ENCODE assay signal across 9 mouse cellular contexts in the genomic region with DNA sequence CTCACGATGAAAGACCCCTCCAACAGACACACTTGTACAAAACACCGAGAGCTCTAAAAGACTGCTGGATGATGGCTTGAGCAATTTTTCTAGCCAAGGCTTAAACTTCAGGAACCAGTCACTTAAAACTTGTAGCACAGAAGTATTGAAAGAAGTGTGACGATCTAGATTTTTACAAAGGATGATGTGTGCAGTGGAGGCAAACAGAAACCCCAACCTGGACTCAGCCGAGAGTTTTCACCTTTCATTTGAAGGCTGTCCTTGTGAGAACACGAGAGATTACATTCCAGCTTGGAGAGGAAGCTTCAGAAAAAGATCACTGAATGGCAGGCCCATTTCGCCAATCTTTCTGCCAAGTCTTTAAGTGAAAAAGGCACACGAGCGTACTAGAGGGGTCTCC. TPM values are rescaled to one million over a fixed set of nuclear protein-coding genes. Genes with fewer than 3 reads are reported as not detected.
A peak's percentile ranks its signal among the peaks of the same experiment; 100 is the strongest.
DNase-seq lines count a peak whose midpoint lies in the region; ATAC-seq and TF ChIP-seq lines count a peak whose summit lies in the region.
"Had no signal": no experiment of that assay in that cellular context is flagged by ENCODE, and none has a peak within 500 bp of the region (broad histone marks: within the 10 kb centered on the region; RNA-seq: fewer than 3 reads in every experiment).

No protein-coding gene starts in this region.

- H3K27me3 ChIP-seq in heart, embryonic 14.5 days (ENCODE audit: control insufficient read depth, insufficient read depth, low read length): no peaks in the 10 kb centered on the region
- H3K27me3 ChIP-seq in forebrain, embryonic 16.5 days (replicated peaks; ENCODE audit: control insufficient read depth, insufficient read depth, low read length): no peaks in the 10 kb centered on the region
- H3K27me3 ChIP-seq in liver, embryonic 16.5 days (ENCODE audit: control insufficient read depth, insufficient read depth, low read depth, low read length): no peaks in the 10 kb centered on the region
- H3K27me3 ChIP-seq: CH12.LX had no signal

- WGBS in heart, embryonic 14.5 days: 40% methylated on average over 8 of the region's 8 CpGs
- WGBS in forebrain, embryonic 16.5 days: 42% methylated on average over 8 of the region's 8 CpGs
- WGBS in liver, embryonic 16.5 days (ENCODE audit: insufficient replicate concordance): 43% methylated on average over 8 of the region's 8 CpGs

- H3K9me3 ChIP-seq in heart, embryonic 14.5 days (ENCODE audit: control insufficient read depth, low read length): no peaks in the 10 kb centered on the region
- no peaks in the 10 kb centered on the region for H3K9me3 ChIP-seq in ES-E14 (ENCODE audit: control insufficient read depth, insufficient read depth, low read depth, low read length)
- no peaks in the 10 kb centered on the region for H3K9me3 ChIP-seq in forebrain, embryonic 16.5 days (ENCODE audit: control insufficient read depth, low read length)
- no peaks in the 10 kb centered on the region for H3K9me3 ChIP-seq in liver, embryonic 16.5 days (replicated peaks; ENCODE audit: control insufficient read depth, low read length)

- peaks cover 0 to 7% of the 10 kb centered on the region in 2 experiments; a peak in 3 of 4 replicates for H3K4me1 ChIP-seq in heart, embryonic 14.5 days (ENCODE audit: control insufficient read depth in 2 of 2, insufficient read depth in 2 of 2, low read length in 2 of 2)
- no peaks in the 10 kb centered on the region for H3K4me1 ChIP-seq in ES-E14 (ENCODE audit: control insufficient read depth in 2 of 2, insufficient read depth in 2 of 2, low read length in 2 of 2, poor library complexity in 1 of 2)
- H3K4me1 ChIP-seq in forebrain, embryonic 16.5 days (replicated peaks; ENCODE audit: control insufficient read depth, insufficient read depth, low read length): peaks cover 12% of the 10 kb centered on the region
- peaks cover 7% of the 10 kb centered on the region for H3K4me1 ChIP-seq in liver, embryonic 16.5 days (ENCODE audit: control insufficient read depth, low read depth, low read length)

- peak overlapping the region; percentile 78 for H3K4me2 ChIP-seq in heart, embryonic 14.5 days (ENCODE audit: low read length)
- peak overlapping the region; percentile 78 for H3K4me2 ChIP-seq in forebrain, embryonic 16.5 days (ENCODE audit: low read length)
- H3K4me2 ChIP-seq in liver, embryonic 16.5 days (ENCODE audit: low read depth, low read length): peak overlapping the region; percentile 76

- ATAC-seq in heart, embryonic 14.5 days (ENCODE audit: insufficient number of reproducible peaks, insufficient read depth, low FRiP score, low read depth): no peak
- ATAC-seq in forebrain, embryonic 16.5 days: no peak
- ATAC-seq in liver, embryonic 16.5 days (ENCODE audit: low read depth): no peak

- peak overlapping the region; percentile 71 to 84 for H3K27ac ChIP-seq in heart, embryonic 14.5 days (replicated peaks in 1 of 2; ENCODE audit: control insufficient read depth in 1 of 2, insufficient read depth in 1 of 2, low read depth in 2 of 2, low read length in 2 of 2)
- no peak overlapping the region for H3K27ac ChIP-seq in ES-E14 (ENCODE audit: insufficient read depth, low read depth, low read length, poor library complexity, severe bottlenecking)
- peak overlapping the region; percentile 57 for H3K27ac ChIP-seq in forebrain, embryonic 16.5 days (ENCODE audit: low read length)
- no peak overlapping the region for H3K27ac ChIP-seq in liver, embryonic 16.5 days (ENCODE audit: low read length)

- H3K4me3 ChIP-seq in heart, embryonic 14.5 days (ENCODE audit: control insufficient read depth in 1 of 2, insufficient read depth in 1 of 2, low read depth in 1 of 2, low read length in 2 of 2): peak overlapping the region; percentile 61 to 82
- peak overlapping the region; percentile 79 to 87 for H3K4me3 ChIP-seq in ES-E14 (ENCODE audit: insufficient read depth in 1 of 2, low read depth in 1 of 2, low read length in 2 of 2, poor library complexity in 1 of 2, severe bottlenecking in 1 of 2)
- H3K4me3 ChIP-seq in forebrain, embryonic 16.5 days (replicated peaks; ENCODE audit: low read length): peak overlapping the region; percentile 86
- H3K4me3 ChIP-seq in liver, embryonic 16.5 days (ENCODE audit: low read depth, low read length): peak overlapping the region; percentile 77

- no peak for DNase-seq in heart, postnatal 25 days (ENCODE audit: low spot score)
- DNase-seq in ES-E14 (ENCODE audit: low read depth, low spot score): no peak
- DNase-seq in embryo, embryonic 9.5 days (ENCODE audit: extremely low spot score): no peak
- no peak for DNase-seq in thymus, postnatal 14 days
- DNase-seq in thymus, postnatal 36 days: no peak

- peak overlapping the region; percentile 91 for H3K9ac ChIP-seq in heart, embryonic 14.5 days (ENCODE audit: low read length)
- peak overlapping the region; percentile 29; the same call in 1 of the 2 replicates for H3K9ac ChIP-seq in ES-E14 (ENCODE audit: insufficient read depth, low read depth, low read length, poor library complexity, severe bottlenecking)
- H3K9ac ChIP-seq in forebrain, embryonic 16.5 days (replicated peaks; ENCODE audit: low read depth, low read length): peak overlapping the region; percentile 77
- peak overlapping the region; percentile 75; the same call in 1 of the 2 replicates for H3K9ac ChIP-seq in liver, embryonic 16.5 days (ENCODE audit: low read depth, low read length)

- in situ Hi-C loops in ES-E14 (cut with MboI; ENCODE audit: low sequenced_read_pairs in 2 of 2, unreplicated experiment in 2 of 2): no loop called here

- H3K36me3 ChIP-seq in heart, embryonic 14.5 days (ENCODE audit: control insufficient read depth, insufficient read depth, low read length): peaks cover 11% of the 10 kb centered on the region
- H3K36me3 ChIP-seq in ES-E14 (ENCODE audit: control insufficient read depth, insufficient read depth, low read length, poor library complexity, severe bottlenecking): peaks cover 2% of the 10 kb centered on the region
- H3K36me3 ChIP-seq in forebrain, embryonic 16.5 days (ENCODE audit: control insufficient read depth, insufficient read depth): peaks cover under 1% of the 10 kb centered on the region
- peaks cover under 1% of the 10 kb centered on the region for H3K36me3 ChIP-seq in liver, embryonic 16.5 days (ENCODE audit: control insufficient read depth, insufficient read depth)

- intact Hi-C loops in heart, postnatal 25 days (cut with DNase I): loop anchor here (2.0 kb wide), 1 partner anchor 45 kb away; the partner anchor contains the start of gene Cldn12

TF ChIP-seq in ES-E14, 5 proteins besides CTCF, POLR2A, EP300 and RAD21:
- TF ChIP-seq HCFC1 (IDR thresholded peaks at IDR 0.05; ENCODE audit: borderline replicate concordance, insufficient read depth, low read length): no peak
- TF ChIP-seq ZNF384 (IDR thresholded peaks at IDR 0.05; ENCODE audit: low read depth, low read length): no peak
- TF ChIP-seq MAFK (IDR thresholded peaks at IDR 0.05; ENCODE audit: insufficient read depth, low read depth, low read length): no peak
- TF ChIP-seq ZC3H11A (IDR thresholded peaks at IDR 0.05; ENCODE audit: borderline replicate concordance, low read depth, low read length): no peak
- no peak for TF ChIP-seq CHD2 (IDR thresholded peaks at IDR 0.05; ENCODE audit: low read depth, low read length)

RNA-seq across cellular contexts. Expression of gene Gtpbp10, which starts 0.5 kb away (rescaled TPM):
- polyA plus RNA-seq in heart, embryonic 14.5 days (2014; fragmentation: Nextera tagmentation; extraction: Ambion mirVana): 20.1 and 22.1 TPM in 2 replicates
- 10 to 100 TPM in 1 of 2 experiments, 1 to 10 TPM in 1; 9.4 to 10.5 TPM for total RNA-seq in heart, postnatal 25 days (2021)
- 36.4 and 39.1 TPM in 2 replicates for total RNA-seq in ES-E14 (2012; rRNA removed)
- polyA plus RNA-seq in forebrain, embryonic 16.5 days (2015; fragmentation: Nextera tagmentation; extraction: Ambion mirVana): 26.7 and 27.6 TPM in 2 replicates
- 7.0 and 7.1 TPM in 2 replicates for polyA plus RNA-seq in liver, embryonic 16.5 days (2015; fragmentation: Nextera tagmentation; extraction: Ambion mirVana)
- total RNA-seq: CH12.LX had no signal

RNA-seq across cellular contexts. Expression of gene Gm8773, which starts 13.8 kb away (rescaled TPM):
- 0.67 and 0.68 TPM in 2 replicates for polyA plus RNA-seq in heart, embryonic 14.5 days (2014; fragmentation: Nextera tagmentation; extraction: Ambion mirVana)
- total RNA-seq in heart, postnatal 25 days (2021): not detected
- total RNA-seq in ES-E14 (2012; rRNA removed): 0.22 and 0.48 TPM in 2 replicates
- 9.4 and 12.0 TPM in 2 replicates for polyA plus RNA-seq in forebrain, embryonic 16.5 days (2015; fragmentation: Nextera tagmentation; extraction: Ambion mirVana)
- 0.18 and 0.19 TPM in 2 replicates for polyA plus RNA-seq in liver, embryonic 16.5 days (2015; fragmentation: Nextera tagmentation; extraction: Ambion mirVana)

RNA-seq across cellular contexts. Expression of gene Cldn12, which starts 45.0 kb away (rescaled TPM):
- 13.9 and 14.1 TPM in 2 replicates for polyA plus RNA-seq in heart, embryonic 14.5 days (2014; fragmentation: Nextera tagmentation; extraction: Ambion mirVana)
- total RNA-seq in heart, postnatal 25 days (2021): 10 to 100 TPM; 18.9 to 23.9 TPM
- 42.9 and 52.7 TPM in 2 replicates for total RNA-seq in ES-E14 (2012; rRNA removed)
- polyA plus RNA-seq in forebrain, embryonic 16.5 days (2015; fragmentation: Nextera tagmentation; extraction: Ambion mirVana): 15.8 and 20.2 TPM in 2 replicates
- polyA plus RNA-seq in liver, embryonic 16.5 days (2015; fragmentation: Nextera tagmentation; extraction: Ambion mirVana): 12.1 and 13.5 TPM in 2 replicates

Comparison
In these comparisons a context has a peak if more than half of its experiments do, and no peak if none do; other contexts are left out.
1. H3K27ac ChIP-seq: peak in heart, embryonic 14.5 days (2 of 2) and forebrain, embryonic 16.5 days (single experiment); none in ES-E14 (single experiment) and liver, embryonic 16.5 days (single experiment).
2. H3K9ac ChIP-seq: peak in every context shown above with its lines; median percentile 91 in heart, embryonic 14.5 days; 77 in forebrain, embryonic 16.5 days; 75 in liver, embryonic 16.5 days; 29 in ES-E14.
3. Peak in every context shown above with its lines, with median percentiles within 50 percentile points of each other: H3K4me2 ChIP-seq and H3K4me3 ChIP-seq.